Mouse (Mus musculus) adrenal gland, adult 18-20 months (tissue): ENCODE results near the gene Capn7. TPM values are rescaled to one million over a fixed set of nuclear protein-coding genes. Genes with fewer than 3 reads are reported as not detected.

Experiments used
- DNase-seq, 2 experiments: peaks; one replicate each; pipeline ENCODE4 v3.0.0; 2021 to 2022; ENCODE audit warnings: low spot score in 2 of 2
- total RNA-seq, 2 experiments: library from RNA; stranded (reverse); gene quantifications; 1 replicate in 1 of 2; 2 replicates in 1 of 2; pipeline ENCODE4 v1.2.3; 2021

Gene Capn7
- total RNA-seq, 2 experiments from 2014 or later, result 32.9 to 45.3 TPM

DNA sequence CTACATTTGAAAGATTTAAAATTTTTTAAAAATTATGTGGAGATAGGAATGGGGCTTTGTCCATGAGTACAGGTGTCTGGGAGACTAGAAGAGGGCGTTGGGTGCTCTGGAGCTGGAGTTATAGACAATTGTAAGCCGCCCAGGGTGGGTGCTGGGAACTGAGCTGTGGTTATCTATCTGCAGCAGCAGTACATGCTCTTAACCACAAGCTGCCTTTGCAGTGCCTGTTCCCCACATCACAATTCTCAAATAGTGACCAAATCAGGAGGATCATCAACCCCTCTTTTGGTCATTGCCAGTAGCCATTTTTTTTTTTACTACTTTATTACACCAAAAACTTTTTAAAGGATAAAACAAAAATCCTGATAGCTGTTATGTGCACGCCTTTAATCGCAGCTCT is 28.2 kb downstream of the Capn7 start:
- DNase-seq, result no peak

DNA sequence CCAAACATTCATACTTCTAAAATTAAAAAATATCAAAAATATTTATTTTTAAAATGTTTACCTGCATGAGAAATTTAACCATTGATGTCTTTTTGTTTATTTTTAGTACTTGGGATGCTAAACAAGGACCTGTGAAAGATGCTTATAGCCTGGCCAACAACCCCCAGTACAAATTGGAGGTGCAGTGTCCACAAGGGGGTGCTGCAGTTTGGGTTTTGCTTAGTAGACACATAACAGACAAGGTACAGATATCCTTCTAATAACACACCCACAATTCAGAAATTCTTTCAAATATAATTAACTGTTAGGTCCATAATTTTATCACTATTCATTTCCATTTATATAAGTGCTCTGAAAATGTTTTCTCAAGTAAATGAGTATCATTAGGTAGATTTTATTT is 28.9 kb downstream of the Capn7 start:
- DNase-seq, result peak; percentile 75 to 79

DNA sequence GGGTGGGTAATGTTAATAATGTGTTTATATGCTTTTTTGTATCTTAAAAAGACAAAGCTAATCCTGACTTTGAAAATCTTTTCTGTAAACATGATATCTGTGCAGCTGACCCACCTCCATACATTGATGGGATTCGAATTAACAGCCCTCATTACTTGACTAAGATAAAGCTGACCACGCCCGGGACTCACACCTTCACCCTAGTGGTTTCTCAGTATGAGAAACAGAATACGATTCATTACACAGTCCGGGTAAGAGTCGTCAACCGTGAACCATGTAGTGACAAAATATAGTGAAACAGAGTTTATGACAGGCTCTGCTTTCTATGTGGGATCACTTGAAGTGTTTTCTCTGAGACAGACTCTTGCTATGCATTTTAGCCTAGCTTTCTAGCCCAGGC is 31.5 kb downstream of the Capn7 start:
- no peak for DNase-seq

DNA sequence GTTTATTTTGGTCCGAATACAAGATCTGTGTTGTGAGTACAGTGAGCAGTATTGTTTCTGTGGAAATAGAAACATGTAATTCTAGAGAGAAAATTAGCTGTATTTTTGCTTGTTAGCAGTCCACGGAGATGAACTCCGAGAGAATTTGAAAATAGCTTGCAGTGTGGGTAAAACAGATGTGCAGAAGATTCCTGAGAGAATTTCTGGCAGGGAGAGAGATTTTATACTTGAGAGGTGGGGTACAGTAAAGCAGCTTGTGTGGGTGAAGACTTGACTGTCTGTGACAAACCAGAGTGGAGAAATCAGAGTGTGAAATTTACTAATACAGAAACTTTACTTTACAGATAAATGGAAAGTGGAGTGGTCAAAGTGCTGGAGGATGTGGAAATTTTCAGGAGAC is 32.9 kb downstream of the Capn7 start:
- DNase-seq, result no peak

DNA sequence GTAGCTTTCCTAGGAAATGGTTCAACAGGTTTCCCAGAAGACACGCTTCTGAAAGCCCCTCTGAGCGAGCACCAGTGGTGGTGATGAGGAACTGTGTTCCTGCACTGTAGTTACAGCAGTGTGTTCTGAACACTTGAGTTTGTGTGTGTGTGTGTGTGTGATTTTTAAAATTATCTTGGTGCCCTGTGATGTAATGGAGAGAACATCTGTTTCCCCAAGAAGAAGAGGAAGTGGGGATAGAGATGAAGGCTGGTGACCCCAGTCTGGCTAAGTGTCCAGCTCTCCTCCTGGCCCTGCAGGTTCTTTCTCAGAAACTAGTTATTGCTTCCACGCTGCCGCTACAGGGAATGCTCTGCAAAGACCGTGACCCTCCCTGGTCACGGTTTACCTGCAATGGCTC is 38.0 kb downstream of the Capn7 start:
- no peak for DNase-seq

DNA sequence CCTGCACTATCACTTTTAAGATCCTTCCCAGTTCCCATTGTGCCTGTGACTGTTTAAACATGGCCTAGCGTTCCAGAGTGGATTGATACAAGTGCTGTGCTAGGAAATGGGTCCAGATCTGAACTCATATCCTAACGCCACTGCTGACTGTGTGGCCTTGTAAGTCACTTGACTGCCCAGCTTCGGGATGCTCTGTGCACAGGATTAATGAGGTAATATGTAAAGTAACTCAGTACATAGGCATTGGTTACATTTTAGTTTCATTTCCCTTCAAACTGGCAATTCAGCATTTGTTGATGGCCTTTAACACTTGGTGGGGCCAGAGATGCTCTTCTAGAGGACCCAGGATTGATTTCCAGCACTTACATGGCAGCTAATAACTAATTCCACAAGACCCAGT is 39.9 kb downstream of the Capn7 start:
- DNase-seq, result no peak

DNA sequence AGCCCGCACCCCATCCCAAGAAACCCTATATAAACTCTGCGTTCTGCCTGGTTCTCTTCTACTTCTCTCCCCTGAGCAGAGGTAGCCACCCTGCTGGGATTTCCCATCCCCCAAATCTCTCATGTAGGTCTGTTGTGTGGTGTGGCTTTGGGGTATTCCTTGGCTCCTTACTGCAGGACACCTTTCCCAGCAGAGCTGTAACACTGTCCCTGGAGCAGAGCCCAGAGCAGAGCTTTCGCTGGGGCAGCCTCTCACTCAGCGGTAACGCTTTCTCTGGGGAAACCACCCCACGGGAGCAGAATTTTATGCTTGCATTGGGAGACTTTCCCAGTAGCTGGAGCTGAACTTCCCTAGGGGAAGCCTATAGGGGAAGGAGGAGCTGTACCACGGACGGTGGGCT is 45.8 kb downstream of the Capn7 start:
- no peak for DNase-seq

DNA sequence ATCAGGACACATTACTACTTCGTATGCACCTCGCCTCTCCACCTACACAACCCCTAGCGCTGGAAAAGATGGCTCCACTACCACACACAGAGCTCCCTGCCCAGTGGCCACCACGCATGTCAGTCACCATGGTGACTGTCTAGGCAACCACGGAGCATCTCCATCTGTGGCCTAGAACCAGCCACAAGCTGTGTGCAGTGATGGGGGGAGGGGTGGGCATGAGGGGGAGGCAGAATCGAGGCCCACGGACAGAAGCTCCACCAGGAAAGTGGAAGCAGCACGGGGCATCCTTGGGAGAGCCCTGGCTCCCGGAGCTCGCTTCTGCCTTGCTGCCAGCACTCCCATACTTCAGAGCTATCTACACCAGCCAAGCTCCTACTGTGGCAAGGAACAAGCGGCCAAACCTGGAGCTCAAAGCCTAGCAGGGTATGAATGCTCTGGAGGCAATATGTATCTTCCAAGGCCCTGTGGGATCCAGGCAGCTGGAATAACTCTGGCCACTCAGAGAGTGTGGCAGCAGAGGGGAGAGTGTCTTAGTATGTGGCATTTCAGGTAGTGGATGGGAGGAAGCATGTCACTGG is 47.1 kb downstream of the Capn7 start:
- DNase-seq, result peak in 1 of 2 experiments; percentile 17

DNA sequence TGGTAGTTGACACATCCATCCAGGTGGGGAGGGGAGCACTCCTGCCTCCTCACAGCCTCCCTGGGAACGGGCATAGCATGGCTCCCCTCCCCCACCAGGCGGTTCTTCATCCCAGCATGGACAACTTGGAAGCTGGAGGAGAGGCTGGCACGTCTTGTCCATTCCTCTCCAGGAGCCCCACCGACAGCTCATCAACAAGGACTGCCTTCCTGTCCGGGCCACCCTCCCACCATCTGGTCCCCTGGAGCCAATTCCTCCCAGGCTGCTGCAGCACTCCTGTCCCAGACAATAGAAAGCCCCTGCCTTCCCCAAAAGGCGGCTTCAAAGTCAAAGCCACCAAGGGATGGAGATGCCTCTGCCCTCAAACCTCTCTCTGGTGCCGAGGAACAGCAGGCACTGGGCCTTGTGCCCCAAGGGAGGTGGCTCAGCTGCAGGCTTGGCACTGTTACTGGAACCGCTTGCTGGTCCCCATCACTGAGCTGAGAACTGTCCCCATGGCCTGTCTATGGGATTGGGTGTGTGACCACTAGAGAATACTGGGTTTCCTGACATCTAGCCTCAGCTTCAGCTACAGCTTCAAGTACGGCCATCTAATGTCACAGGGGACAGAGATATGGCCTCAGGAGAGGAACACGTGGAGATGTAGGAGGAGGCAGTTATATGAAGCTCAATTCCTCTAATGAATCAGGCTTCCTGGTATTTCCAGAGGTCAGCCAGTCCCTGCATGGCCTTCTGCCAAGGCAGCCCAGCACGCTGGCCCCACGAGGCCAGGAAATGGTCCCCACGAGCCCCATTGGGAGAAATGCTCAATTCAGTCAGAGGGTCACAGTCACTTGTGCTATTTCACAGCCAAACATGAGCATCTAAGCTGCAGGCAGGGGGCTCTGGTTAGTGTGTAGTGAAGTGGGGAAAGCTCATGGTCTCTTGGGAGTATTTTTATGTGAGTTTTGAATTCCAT is 48.2 kb downstream of the Capn7 start:
- peak; percentile 70 to 74 for DNase-seq

DNA sequence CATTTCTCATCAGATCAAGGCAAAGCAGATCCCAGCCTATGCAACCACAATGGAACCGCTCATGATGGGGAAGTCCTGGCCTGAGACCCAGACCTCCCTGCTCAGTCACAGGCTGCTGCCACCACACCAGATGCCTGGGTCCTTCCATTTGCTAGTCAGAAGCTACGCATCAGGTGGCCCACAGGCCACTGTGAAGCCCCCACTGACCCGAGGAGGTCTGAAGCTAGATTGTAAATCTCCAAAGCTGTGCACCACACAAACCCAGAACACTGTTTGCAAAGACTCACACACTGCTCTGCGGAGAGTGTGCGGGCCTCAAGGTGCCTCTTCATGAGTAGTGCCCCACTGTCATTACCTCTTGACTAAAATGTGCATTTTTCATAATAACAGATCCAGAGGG is 49.0 kb downstream of the Capn7 start:
- peak in 1 of 2 experiments; percentile 24 for DNase-seq

DNA sequence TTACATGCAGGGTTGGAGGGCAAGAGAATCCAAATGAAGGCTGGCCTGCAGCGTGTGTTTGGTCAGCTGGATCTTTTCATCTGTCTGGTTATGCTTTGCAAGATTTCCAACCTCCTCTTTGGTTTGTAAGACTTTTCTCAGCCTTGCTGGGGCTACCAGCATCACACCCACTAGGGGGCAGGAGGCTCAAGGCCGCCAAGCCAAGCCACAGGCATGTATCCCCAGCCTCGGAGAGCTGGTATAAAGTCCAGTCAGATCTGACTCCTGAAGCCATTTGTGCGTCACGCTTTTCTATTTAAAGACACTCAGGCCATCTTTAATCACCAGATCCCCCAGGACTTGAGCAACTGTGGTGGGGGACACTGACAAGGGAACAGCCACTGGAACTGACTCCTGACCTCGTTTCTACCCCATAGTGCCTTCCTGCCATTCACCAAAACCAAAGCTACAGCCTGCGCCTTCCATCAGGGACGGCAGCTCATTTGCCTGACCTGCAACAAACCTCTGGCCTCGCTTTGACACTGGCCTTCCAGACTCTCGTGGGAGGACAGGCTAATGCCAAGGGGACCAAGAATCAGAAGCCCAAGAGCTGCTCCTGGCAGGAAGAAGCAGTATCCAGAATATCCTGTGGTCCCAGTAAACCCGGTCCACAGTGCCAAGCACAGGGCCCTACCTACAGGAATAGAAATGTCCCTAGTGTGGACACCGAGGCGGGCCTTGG is 49.7 kb downstream of the Capn7 start:
- peak; percentile 78 to 80 for DNase-seq

DNA sequence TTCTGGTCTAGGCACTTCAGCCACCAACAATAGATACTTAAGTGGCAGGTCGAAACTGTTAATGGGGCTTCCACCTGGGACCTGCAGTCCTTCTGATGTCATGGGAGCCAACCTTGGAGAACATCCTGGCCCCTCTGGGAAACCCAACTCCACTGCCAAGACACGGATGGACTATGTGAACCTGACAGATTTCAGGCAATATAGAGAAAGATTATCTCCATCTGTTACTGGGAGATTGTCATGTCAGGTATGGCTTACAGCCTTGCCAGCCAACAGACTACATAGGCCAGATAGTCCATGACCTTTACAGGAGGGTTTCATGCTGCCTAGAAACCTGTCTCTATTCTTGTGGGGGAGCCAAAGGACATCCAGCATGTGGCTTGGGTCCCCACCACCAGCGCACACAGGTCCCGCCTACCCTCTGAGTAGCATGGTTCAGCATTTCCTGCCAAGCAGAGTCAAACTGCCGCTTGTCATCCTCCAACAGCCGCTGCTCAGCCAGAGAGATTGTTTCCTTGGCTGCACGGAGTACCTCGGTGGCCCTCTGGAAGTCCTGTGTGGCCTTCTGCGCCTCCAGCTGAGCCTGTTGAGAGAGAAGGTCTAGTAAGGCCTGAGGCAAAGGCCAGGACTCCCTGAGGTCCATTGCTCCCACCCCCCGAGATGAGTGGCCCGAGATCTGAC is 51.0 kb downstream of the Capn7 start:
- DNase-seq, result peak; percentile 21 to 23

DNA sequence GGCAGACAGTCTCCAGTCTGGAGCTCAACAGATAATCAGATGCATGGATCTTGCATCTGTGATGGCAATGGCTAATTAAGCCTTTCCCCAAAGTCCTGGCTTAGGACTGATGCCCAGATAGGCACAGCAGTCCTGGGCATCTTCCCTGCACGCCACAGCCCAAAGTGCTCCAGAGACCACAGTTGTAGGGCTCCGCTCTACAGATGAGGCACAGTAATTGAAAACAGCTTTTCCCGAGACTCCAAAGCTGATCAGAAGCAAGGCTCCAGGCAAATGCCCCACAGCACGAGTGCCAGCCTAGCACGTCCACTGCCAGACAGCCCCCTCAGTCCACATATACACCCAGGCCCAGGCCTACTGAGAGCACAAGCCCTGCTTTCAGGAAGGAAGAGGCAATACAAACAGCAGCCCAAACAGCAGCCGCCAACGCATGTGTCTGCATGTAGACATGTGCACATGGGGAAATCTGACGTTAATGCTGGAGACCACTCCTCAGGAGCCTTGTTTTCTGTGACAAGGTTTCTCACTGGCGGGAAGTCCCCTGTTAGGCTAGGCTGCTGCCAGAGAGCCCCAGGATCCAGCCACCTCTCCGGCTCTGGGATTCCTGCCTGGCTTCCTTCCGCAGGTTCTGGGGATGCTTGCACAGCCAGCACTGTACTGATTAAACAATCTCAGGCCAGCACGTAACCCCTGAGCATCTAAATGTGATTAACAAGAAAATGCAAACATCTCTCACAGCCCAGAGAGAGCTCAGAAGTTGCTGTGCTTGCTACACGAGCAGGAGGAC is 51.8 kb downstream of the Capn7 start:
- peak in 1 of 2 experiments; percentile 19 for DNase-seq

DNA sequence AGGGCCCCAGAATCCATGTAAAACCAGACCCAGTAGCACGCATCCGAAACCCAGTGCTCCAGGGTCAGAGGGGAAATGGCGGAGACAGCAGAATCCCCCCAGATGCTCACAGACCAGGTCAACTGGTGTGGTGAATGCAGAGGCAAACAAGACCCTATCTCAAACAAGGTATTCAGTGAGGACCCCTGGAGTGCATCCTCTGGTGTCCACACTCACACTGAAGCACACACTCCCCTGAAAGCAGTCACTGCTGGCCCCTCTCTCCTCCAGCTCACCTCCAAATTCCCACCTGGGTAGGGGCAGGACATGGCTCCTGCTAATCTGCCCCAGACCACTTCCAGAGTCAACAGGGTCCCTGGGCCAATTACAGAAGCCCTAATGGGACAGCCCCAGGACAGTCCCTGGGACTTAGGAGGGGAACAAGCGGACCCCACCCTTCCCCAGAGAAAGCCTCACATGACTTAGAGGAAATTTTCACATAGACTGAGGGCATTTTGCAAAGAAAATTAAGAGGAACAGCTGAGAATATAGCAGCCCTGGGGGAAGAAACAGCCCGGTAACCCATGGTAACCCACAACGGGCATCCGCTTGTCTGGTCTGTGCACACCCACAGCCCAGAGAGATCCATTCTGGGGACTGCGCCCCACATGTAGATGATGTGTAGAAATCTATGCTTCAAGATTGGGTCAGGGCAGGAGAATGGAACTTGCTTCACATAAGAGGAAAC is 53.1 kb downstream of the Capn7 start:
- no peak for DNase-seq

DNA sequence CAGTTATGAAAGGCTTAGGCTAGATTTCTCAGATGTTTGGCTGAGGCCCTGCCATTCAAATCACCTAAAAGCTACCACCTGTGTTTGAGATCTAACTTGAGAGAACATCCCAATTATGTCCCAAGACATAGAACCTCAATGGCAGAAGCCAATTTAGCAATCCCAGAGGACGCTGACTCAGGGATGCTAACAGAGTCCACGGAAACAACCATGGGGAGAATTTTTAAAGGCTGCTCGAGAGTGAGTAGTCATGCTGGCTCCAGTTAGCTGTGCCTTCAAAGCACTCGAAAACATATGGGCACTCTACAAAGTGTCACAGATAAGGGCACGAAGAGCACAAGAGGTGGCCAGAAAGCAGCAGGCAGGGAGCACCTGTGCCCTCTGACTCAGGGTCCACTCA is 55.9 kb downstream of the Capn7 start:
- no peak for DNase-seq

DNA sequence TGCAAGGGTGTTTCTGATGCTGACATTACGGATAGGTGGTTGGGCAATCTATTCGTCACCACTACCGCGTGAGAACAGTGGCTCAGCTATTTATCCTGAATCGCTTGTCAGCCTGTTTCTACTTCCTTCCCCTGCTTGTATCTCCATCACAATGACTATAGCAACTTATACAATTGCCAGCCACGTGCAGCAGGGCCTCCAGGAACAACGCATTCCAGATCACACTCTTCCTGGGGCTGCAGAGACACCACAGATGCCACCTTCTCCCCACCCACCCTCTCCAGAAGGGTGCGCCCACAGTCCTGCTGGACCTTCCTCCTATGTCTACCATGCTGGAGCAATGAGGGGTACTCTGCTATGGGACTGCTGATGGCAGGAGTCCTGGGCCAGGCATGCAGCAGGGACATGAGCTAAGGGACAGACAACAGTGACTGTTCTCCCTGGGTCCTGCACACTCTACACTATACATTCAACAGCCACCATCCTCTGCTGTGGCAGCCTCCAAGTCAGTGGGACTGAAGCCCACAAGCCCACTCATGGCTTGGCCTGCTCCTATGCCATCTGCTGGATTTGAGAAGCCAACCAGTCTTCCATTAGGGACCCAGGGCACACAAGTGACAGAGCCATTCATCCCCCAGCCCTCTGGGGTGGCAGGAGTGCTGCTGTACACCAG is 56.6 kb downstream of the Capn7 start:
- DNase-seq, result no peak

DNA sequence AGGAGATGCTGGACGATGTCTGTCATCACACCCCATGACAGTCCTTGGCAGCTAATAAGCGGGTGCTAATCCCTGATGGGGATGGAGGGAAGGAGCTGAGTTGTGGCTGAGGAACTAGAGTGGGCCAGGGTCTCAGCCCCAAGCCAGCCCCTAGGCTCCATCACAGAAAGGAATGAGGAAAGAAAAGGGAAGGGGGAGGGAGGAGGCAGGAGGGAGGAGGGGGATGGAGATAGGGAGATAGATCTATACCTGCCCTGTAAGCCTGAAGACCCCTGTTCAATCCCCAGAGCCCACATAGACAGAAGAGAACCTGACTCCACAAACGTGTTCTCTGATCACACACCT is 57.1 kb downstream of the Capn7 start:
- DNase-seq, result no peak

DNA sequence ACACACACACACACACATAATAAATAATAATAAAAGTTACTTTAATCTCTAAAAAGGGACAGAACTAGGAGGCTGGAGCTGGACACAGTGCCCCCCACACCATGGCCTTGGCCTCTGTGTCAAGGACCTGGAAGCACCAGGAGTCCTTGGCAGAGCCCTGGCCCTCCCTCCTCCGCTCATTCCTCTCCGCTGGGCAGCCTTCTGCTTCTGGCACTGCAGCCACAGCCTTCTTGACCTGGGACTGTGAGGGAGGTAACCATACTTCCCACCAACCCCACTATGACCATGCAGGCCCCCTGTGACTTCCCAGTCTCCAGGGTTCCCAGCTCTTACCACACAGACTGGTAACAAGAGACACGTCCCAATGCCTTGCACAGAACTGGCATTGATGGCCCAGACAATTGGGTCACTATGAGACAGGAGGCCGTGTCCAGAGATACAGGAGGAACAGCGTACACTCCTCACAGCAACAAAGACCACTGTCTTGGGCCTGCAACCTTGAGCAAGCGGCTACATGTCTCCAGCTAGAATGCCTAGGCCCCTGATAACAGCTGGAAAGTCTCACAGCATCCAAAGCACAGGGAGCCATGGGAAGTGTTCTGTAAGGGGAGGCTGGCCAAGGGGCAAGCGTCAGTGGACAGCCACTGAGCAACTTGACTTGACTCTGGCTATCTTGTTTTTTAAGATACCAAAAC is 57.6 kb downstream of the Capn7 start:
- no peak for DNase-seq
